Mouse (Mus musculus) hematopoietic stem cell, adult 5-6 weeks (primary cell): ENCODE measurements at regions not wholly inside any gene's neighbourhood (a gene's known extent, or its start where the extent isn't known, plus 50 kb on each side); places are given as distances from the start of the nearest gene placed in this dataset.
A peak's percentile ranks its signal among the peaks of the same experiment; 100 is the strongest.

Experiments
- ATAC-seq, 2 experiments: fragments of 125-278 bp in 1 of 2; replicated peaks in 1 of 2; 2 replicates each; pipeline ENCODE4 v1.8.0; 2016 to 2017; ENCODE audit warnings: inconsistent platforms in 2 of 2, mild to moderate bottlenecking in 2 of 2, moderate number of reproducible peaks in 2 of 2, low read depth in 1 of 2, moderate TSS enrichment in 1 of 2; ENCODE audit not compliant: low FRiP score in 2 of 2, poor library complexity in 2 of 2, severe bottlenecking in 2 of 2, insufficient read depth in 1 of 2, low TSS enrichment in 1 of 2

GRCm38 (mm10) chr2:106318695-106319266 is 315.4 kb upstream of the Dnajc24 start:
- ATAC-seq, result no peak

GRCm38 (mm10) chr2:106346781-106347180 is 343.4 kb upstream of the Dnajc24 start:
- no peak for ATAC-seq

- ATAC-seq, result no peak
Observed at GRCm38 (mm10) chr2:106347249-106347648, 343.9 kb upstream of the Dnajc24 start.

- no peak for ATAC-seq
Observed at GRCm38 (mm10) chr2:106355565-106355964, 337.5 kb upstream of the Mpped2 start.

GRCm38 (mm10) chr2:106355984-106356547 is 337.0 kb upstream of the Mpped2 start:
- ATAC-seq, result peak; percentile 78 to 80

- no peak for ATAC-seq
Observed at GRCm38 (mm10) chr2:106368641-106369040, 324.4 kb upstream of the Mpped2 start.

- no peak for ATAC-seq
Observed at GRCm38 (mm10) chr2:106383415-106384285, 309.4 kb upstream of the Mpped2 start.

- ATAC-seq, result no peak
Observed at GRCm38 (mm10) chr2:106384286-106384595, 308.8 kb upstream of the Mpped2 start.

GRCm38 (mm10) chr2:106384842-106385241 is 308.2 kb upstream of the Mpped2 start:
- ATAC-seq, result no peak

GRCm38 (mm10) chr2:106412158-106412557 is 280.9 kb upstream of the Mpped2 start:
- ATAC-seq, result no peak

GRCm38 (mm10) chr2:106415474-106416019 is 277.5 kb upstream of the Mpped2 start:
- ATAC-seq, result no peak

- ATAC-seq, result no peak
Observed at GRCm38 (mm10) chr2:106418181-106418580, 274.9 kb upstream of the Mpped2 start.

- ATAC-seq, result no peak
Observed at GRCm38 (mm10) chr2:106424974-106425373, 268.1 kb upstream of the Mpped2 start.

GRCm38 (mm10) chr2:106425451-106425881 is 267.6 kb upstream of the Mpped2 start:
- no peak for ATAC-seq

GRCm38 (mm10) chr2:106426010-106426409 is 267.1 kb upstream of the Mpped2 start:
- no peak for ATAC-seq

GRCm38 (mm10) chr2:106427237-106427636 is 265.8 kb upstream of the Mpped2 start:
- ATAC-seq, result no peak

- peak in 1 of 2 experiments; percentile 39; a peak in 1 of 4 replicates for ATAC-seq
Observed at GRCm38 (mm10) chr2:106428909-106429308, 264.2 kb upstream of the Mpped2 start.

GRCm38 (mm10) chr2:106431141-106431540 is 261.9 kb upstream of the Mpped2 start:
- ATAC-seq, result peak; percentile 60 to 67
